ENCODE assay signal across 13 mouse cellular contexts in genomic region chr12:12356048-12356447, GRCm38 (mm10).
DNase-seq lines count a peak whose midpoint lies in the region; ATAC-seq lines count a peak whose summit lies in the region.
"Had no signal": no experiment of that assay in that cellular context is flagged by ENCODE, and none has a peak within 500 bp of the region (broad histone marks: within the 10 kb centered on the region; RNA-seq: fewer than 3 reads in every experiment).

No protein-coding gene starts in this region.

- no peak overlapping the region for H3K4me3 ChIP-seq in heart, embryonic 14.5 days (ENCODE audit: control insufficient read depth in 1 of 2, insufficient read depth in 1 of 2, low read depth in 1 of 2, low read length in 2 of 2)
- H3K4me3 ChIP-seq in lung, embryonic 16.5 days (ENCODE audit: low read length): no peak overlapping the region
- H3K4me3 ChIP-seq: limb, embryonic 12.5 days; liver, embryonic 15.5 days had no signal

- H3K27me3 ChIP-seq in heart, embryonic 14.5 days (ENCODE audit: control insufficient read depth, insufficient read depth, low read length): no peaks in the 10 kb centered on the region
- no peaks in the 10 kb centered on the region for H3K27me3 ChIP-seq in lung, embryonic 16.5 days (ENCODE audit: control insufficient read depth, insufficient read depth, low read depth, low read length)
- H3K27me3 ChIP-seq: CH12.LX; limb, embryonic 12.5 days; liver, embryonic 15.5 days had no signal

- H3K9ac ChIP-seq in heart, embryonic 14.5 days (ENCODE audit: low read length): 0 out of 2 replicates have a peak overlapping the region, but pooled peaks have one; percentile 46
- no peak overlapping the region for H3K9ac ChIP-seq in lung, embryonic 16.5 days (ENCODE audit: low read length)
- H3K9ac ChIP-seq: limb, embryonic 12.5 days; liver, embryonic 15.5 days had no signal

- ATAC-seq in cerebellum, adult (ENCODE audit: insufficient number of reproducible peaks, low FRiP score, low TSS enrichment): peak; percentile 13; the same call in 1 of the 2 replicates
- no peak for ATAC-seq in heart, embryonic 14.5 days (ENCODE audit: insufficient number of reproducible peaks, insufficient read depth, low FRiP score, low read depth)
- ATAC-seq in lung, embryonic 16.5 days (ENCODE audit: low read depth): 0 out of 2 replicates have a peak, but pooled peaks have one; percentile 3
- ATAC-seq: activated CD4-positive, CD25-positive, alpha-beta regulatory T cell, adult 4 months had no signal

- 18% methylated on average over 9 of the region's 9 CpGs for WGBS in heart, embryonic 14.5 days
- WGBS in lung, embryonic 16.5 days: 30% methylated on average over 9 of the region's 9 CpGs

- H3K36me3 ChIP-seq in heart, embryonic 14.5 days (ENCODE audit: control insufficient read depth, insufficient read depth, low read length): peaks cover 9% of the 10 kb centered on the region; the same call in 1 of the 2 replicates
- H3K36me3 ChIP-seq in lung, embryonic 16.5 days (ENCODE audit: control insufficient read depth, insufficient read depth, low read length): no peaks in the 10 kb centered on the region
- H3K36me3 ChIP-seq: limb, embryonic 12.5 days; liver, embryonic 15.5 days had no signal

- DNase-seq in cerebellum, adult 9-11 months: no peak
- no peak for DNase-seq in heart, adult 18-20 months
- DNase-seq in lung, postnatal 10 days: no peak
- peak; percentile 8 to 10 for DNase-seq in cerebellum, postnatal 36 days
- no peak for DNase-seq in adrenal gland, adult 8-10 months
- DNase-seq: right cerebral cortex, postnatal 25 days had no signal

- H3K4me1 ChIP-seq in heart, embryonic 14.5 days (ENCODE audit: control insufficient read depth in 2 of 2, insufficient read depth in 2 of 2, low read length in 2 of 2): peaks cover 12 to 35% of the 10 kb centered on the region in 2 experiments
- H3K4me1 ChIP-seq in lung, embryonic 16.5 days (replicated peaks; ENCODE audit: control insufficient read depth, insufficient read depth, low read length): peaks cover 18% of the 10 kb centered on the region
- H3K4me1 ChIP-seq: limb, embryonic 12.5 days; liver, embryonic 15.5 days had no signal

- H3K27ac ChIP-seq in heart, embryonic 14.5 days (replicated peaks in 1 of 2; ENCODE audit: control insufficient read depth in 1 of 2, insufficient read depth in 1 of 2, low read depth in 2 of 2, low read length in 2 of 2): peak overlapping the region; percentile 80 to 89
- H3K27ac ChIP-seq in lung, embryonic 16.5 days (ENCODE audit: low read length): peak overlapping the region; percentile 17; the same call in 1 of the 2 replicates
- H3K27ac ChIP-seq: limb, embryonic 12.5 days; liver, embryonic 15.5 days had no signal

- no peaks in the 10 kb centered on the region for H3K9me3 ChIP-seq in heart, embryonic 14.5 days (ENCODE audit: control insufficient read depth, low read length)
- no peaks in the 10 kb centered on the region for H3K9me3 ChIP-seq in lung, embryonic 16.5 days (ENCODE audit: control insufficient read depth, low read length)
- H3K9me3 ChIP-seq: limb, embryonic 12.5 days; liver, embryonic 15.5 days had no signal

- peak overlapping the region; percentile 51 for H3K4me2 ChIP-seq in heart, embryonic 14.5 days (ENCODE audit: low read length)
- no peak overlapping the region for H3K4me2 ChIP-seq in lung, embryonic 16.5 days (ENCODE audit: low read depth, low read length)
- H3K4me2 ChIP-seq: limb, embryonic 12.5 days; liver, embryonic 15.5 days had no signal

Comparison
In these comparisons a context has a peak if more than half of its experiments do, and no peak if none do; other contexts are left out.
1. DNase-seq: peak in cerebellum, postnatal 36 days (2 of 2); none in cerebellum, adult 9-11 months (single experiment), heart, adult 18-20 months (0 of 2), lung, postnatal 10 days (single experiment) and adrenal gland, adult 8-10 months (single experiment).